ENCODE assay signal across 9 mouse cellular contexts in genomic region chr12:111731822-111732807, GRCm38 (mm10). TPM values are rescaled to one million over a fixed set of nuclear protein-coding genes. Genes with fewer than 3 reads are reported as not detected.
A peak's percentile ranks its signal among the peaks of the same experiment; 100 is the strongest.
DNase-seq lines count a peak whose midpoint lies in the region; ATAC-seq and TF ChIP-seq lines count a peak whose summit lies in the region.
"Had no signal": no experiment of that assay in that cellular context is flagged by ENCODE, and none has a peak within 500 bp of the region (broad histone marks: within the 10 kb centered on the region; RNA-seq: fewer than 3 reads in every experiment).

No protein-coding gene starts in this region.

- peak overlapping the region; percentile 54 for H3K27ac ChIP-seq in forebrain, embryonic 10.5 days
- no peak overlapping the region for H3K27ac ChIP-seq in heart, embryonic 15.5 days
- H3K27ac ChIP-seq in liver, embryonic 14.5 days, result no peak overlapping the region
- no peak overlapping the region for H3K27ac ChIP-seq in neural tube, embryonic 11.5 days (ENCODE audit: low read depth, low read length)
- 0 out of 2 replicates have a peak overlapping the region, but pooled peaks have one; percentile 3 for H3K27ac ChIP-seq in stomach, embryonic 16.5 days (ENCODE audit: low read length)
- H3K27ac ChIP-seq: macrophage had no signal

- H3K9ac ChIP-seq in heart, embryonic 15.5 days, result no peak overlapping the region
- H3K9ac ChIP-seq in liver, embryonic 14.5 days (replicated peaks), result no peak overlapping the region
- H3K9ac ChIP-seq in neural tube, embryonic 11.5 days (ENCODE audit: low read length), result no peak overlapping the region
- peak overlapping the region; percentile 44 for H3K9ac ChIP-seq in stomach, embryonic 16.5 days (ENCODE audit: low read length)

- no peak for TF ChIP-seq EP300 in liver, embryonic 14.5 days (IDR thresholded peaks at IDR 0.05; ENCODE audit: low read depth)

- H3K27me3 ChIP-seq in forebrain, embryonic 10.5 days (ENCODE audit: poor library complexity, severe bottlenecking), result peaks cover 8% of the 10 kb centered on the region
- H3K27me3 ChIP-seq in heart, embryonic 15.5 days, result no peaks in the 10 kb centered on the region
- H3K27me3 ChIP-seq in liver, embryonic 14.5 days (ENCODE audit: control insufficient read depth, insufficient read depth, low read length), result no peaks in the 10 kb centered on the region
- H3K27me3 ChIP-seq in neural tube, embryonic 11.5 days (ENCODE audit: control insufficient read depth, insufficient read depth, low read length), result no peaks in the 10 kb centered on the region
- no peaks in the 10 kb centered on the region for H3K27me3 ChIP-seq in stomach, embryonic 16.5 days (ENCODE audit: control insufficient read depth, insufficient read depth, low read length)

- H3K4me1 ChIP-seq in forebrain, embryonic 10.5 days, result peaks cover 15% of the 10 kb centered on the region
- peaks cover 9% of the 10 kb centered on the region for H3K4me1 ChIP-seq in heart, embryonic 15.5 days (replicated peaks)
- peaks cover 0 to 4% of the 10 kb centered on the region in 2 experiments; a peak in 2 of 4 replicates for H3K4me1 ChIP-seq in liver, embryonic 14.5 days (replicated peaks; ENCODE audit: control insufficient read depth in 2 of 2, insufficient read depth in 2 of 2, low read length in 1 of 2)
- no peaks in the 10 kb centered on the region for H3K4me1 ChIP-seq in neural tube, embryonic 11.5 days (ENCODE audit: control insufficient read depth, insufficient read depth, low read length)
- 0 out of 2 replicates have a peak, but pooled peaks cover 3% of the 10 kb centered on the region for H3K4me1 ChIP-seq in stomach, embryonic 16.5 days (ENCODE audit: control insufficient read depth, insufficient read depth, low read length)

- peak; percentile 67 to 79 for DNase-seq in CD8-positive naive resting alpha-beta T cell, adult 2 months (ENCODE audit: low read depth in 2 of 2, low spot score in 2 of 2)
- peak; percentile 56 for DNase-seq in c-Kit-negative CD71-positive TER-119-positive erythroid progenitor cells, embryonic 14.5 days (ENCODE audit: low read depth, low spot score)
- DNase-seq in forebrain, embryonic 10.5 days (ENCODE audit: extremely low spot score, low spot score), result peak; percentile 86
- peak; percentile 92 for DNase-seq in kidney, postnatal 14 days
- peak; percentile 61 to 70 (median 63) for DNase-seq in liver, embryonic 14.5 days (ENCODE audit: low read depth in 3 of 3, low spot score in 3 of 3)
- DNase-seq in neural tube, embryonic 11.5 days (ENCODE audit: low spot score), result peak; percentile 95

- 34% methylated on average over 30 of the region's 30 CpGs for WGBS in forebrain, embryonic 10.5 days
- 31% methylated on average over 30 of the region's 30 CpGs for WGBS in heart, embryonic 15.5 days
- 28% methylated on average over 30 of the region's 30 CpGs for WGBS in liver, embryonic 14.5 days (ENCODE audit: insufficient replicate concordance)
- 34% methylated on average over 30 of the region's 30 CpGs for WGBS in neural tube, embryonic 11.5 days
- WGBS in stomach, embryonic 16.5 days, result 32% methylated on average over 30 of the region's 30 CpGs

- ATAC-seq in heart, embryonic 15.5 days (replicated peaks; ENCODE audit: insufficient number of reproducible peaks, insufficient read depth, low FRiP score, low read depth), result peak; percentile 85
- peak; percentile 82 for ATAC-seq in liver, embryonic 14.5 days (ENCODE audit: insufficient read depth)
- ATAC-seq in neural tube, embryonic 11.5 days (ENCODE audit: insufficient read depth, low FRiP score, low TSS enrichment), result peak; percentile 74
- ATAC-seq in stomach, embryonic 16.5 days (ENCODE audit: insufficient read depth, low FRiP score), result peak; percentile 93

- peak overlapping the region; percentile 25 for H3K4me3 ChIP-seq in forebrain, embryonic 10.5 days
- H3K4me3 ChIP-seq in heart, embryonic 15.5 days, result 0 out of 2 replicates have a peak overlapping the region, but pooled peaks have one; percentile 14
- H3K4me3 ChIP-seq in liver, embryonic 14.5 days (ENCODE audit: insufficient read depth in 1 of 2, low read depth in 2 of 2, low read length in 2 of 2), result no peak overlapping the region
- no peak overlapping the region for H3K4me3 ChIP-seq in neural tube, embryonic 11.5 days (ENCODE audit: low read depth, low read length)
- no peak overlapping the region for H3K4me3 ChIP-seq in stomach, embryonic 16.5 days (replicated peaks; ENCODE audit: low read length)

- H3K36me3 ChIP-seq in forebrain, embryonic 10.5 days (replicated peaks), result peaks cover 44% of the 10 kb centered on the region
- H3K36me3 ChIP-seq in heart, embryonic 15.5 days, result peaks cover 7% of the 10 kb centered on the region; the same call in 1 of the 2 replicates
- H3K36me3 ChIP-seq in liver, embryonic 14.5 days (replicated peaks; ENCODE audit: control insufficient read depth, insufficient read depth, low read depth), result no peaks in the 10 kb centered on the region
- no peaks in the 10 kb centered on the region; the same call in 1 of the 2 replicates for H3K36me3 ChIP-seq in neural tube, embryonic 11.5 days (ENCODE audit: control insufficient read depth, insufficient read depth, low read length)
- no peaks in the 10 kb centered on the region for H3K36me3 ChIP-seq in stomach, embryonic 16.5 days (ENCODE audit: control insufficient read depth, insufficient read depth, low read length)

- no peaks in the 10 kb centered on the region for H3K9me3 ChIP-seq in forebrain, embryonic 10.5 days
- H3K9me3 ChIP-seq in heart, embryonic 15.5 days (replicated peaks), result no peaks in the 10 kb centered on the region
- H3K9me3 ChIP-seq in liver, embryonic 14.5 days (ENCODE audit: control insufficient read depth, low read length), result no peaks in the 10 kb centered on the region
- no peaks in the 10 kb centered on the region for H3K9me3 ChIP-seq in neural tube, embryonic 11.5 days (ENCODE audit: control insufficient read depth, low read length)
- no peaks in the 10 kb centered on the region for H3K9me3 ChIP-seq in stomach, embryonic 16.5 days (replicated peaks; ENCODE audit: control insufficient read depth, low read length)

- TF ChIP-seq CTCF in liver, embryonic 14.5 days (IDR thresholded peaks at IDR 0.05; ENCODE audit: low read depth), result peak; percentile 99

- H3K4me2 ChIP-seq in heart, embryonic 15.5 days, result peak overlapping the region; percentile 50
- H3K4me2 ChIP-seq in liver, embryonic 14.5 days (ENCODE audit: low read depth), result no peak overlapping the region
- 0 out of 2 replicates have a peak overlapping the region, but pooled peaks have one; percentile 14 for H3K4me2 ChIP-seq in neural tube, embryonic 11.5 days (ENCODE audit: low read depth)
- peak overlapping the region; percentile 32; the same call in 1 of the 2 replicates for H3K4me2 ChIP-seq in stomach, embryonic 16.5 days (ENCODE audit: low read depth, low read length)

RNA-seq across cellular contexts. Expression of gene Apopt1, which starts 19.1 kb away (rescaled TPM):
- polyA plus RNA-seq in forebrain, embryonic 10.5 days (2016; fragmentation: Nextera tagmentation; extraction: Ambion mirVana), result 57.9 and 62.6 TPM in 2 replicates
- 41.3 and 41.5 TPM in 2 replicates for polyA plus RNA-seq in heart, embryonic 15.5 days (2015; fragmentation: Nextera tagmentation; extraction: Ambion mirVana)
- polyA plus RNA-seq in liver, embryonic 14.5 days (2012; rRNA removed), result 7.5 and 13.4 TPM in 2 replicates
- 19.3 and 20.0 TPM in 2 replicates for polyA plus RNA-seq in liver, embryonic 14.5 days (2014; fragmentation: Nextera tagmentation; extraction: Ambion mirVana)
- polyA plus RNA-seq in neural tube, embryonic 11.5 days (2014; fragmentation: Nextera tagmentation; extraction: Ambion mirVana), result 53.1 and 53.4 TPM in 2 replicates
- polyA plus RNA-seq in stomach, embryonic 16.5 days (2015; fragmentation: Nextera tagmentation; extraction: Ambion mirVana), result 43.0 and 47.0 TPM in 2 replicates

RNA-seq across cellular contexts. Expression of gene Bag5, which starts 19.1 kb away (rescaled TPM):
- polyA plus RNA-seq in forebrain, embryonic 10.5 days (2016; fragmentation: Nextera tagmentation; extraction: Ambion mirVana), result 56.5 and 57.5 TPM in 2 replicates
- polyA plus RNA-seq in heart, embryonic 15.5 days (2015; fragmentation: Nextera tagmentation; extraction: Ambion mirVana), result 36.2 and 39.9 TPM in 2 replicates
- 5.5 and 9.8 TPM in 2 replicates for polyA plus RNA-seq in liver, embryonic 14.5 days (2012; rRNA removed)
- polyA plus RNA-seq in liver, embryonic 14.5 days (2014; fragmentation: Nextera tagmentation; extraction: Ambion mirVana), result 15.2 and 15.5 TPM in 2 replicates
- 58.8 and 60.0 TPM in 2 replicates for polyA plus RNA-seq in neural tube, embryonic 11.5 days (2014; fragmentation: Nextera tagmentation; extraction: Ambion mirVana)
- polyA plus RNA-seq in stomach, embryonic 16.5 days (2015; fragmentation: Nextera tagmentation; extraction: Ambion mirVana), result 49.3 and 51.6 TPM in 2 replicates

RNA-seq across cellular contexts. Expression of gene Klc1, which starts 26.5 kb away (rescaled TPM):
- polyA plus RNA-seq in forebrain, embryonic 10.5 days (2016; fragmentation: Nextera tagmentation; extraction: Ambion mirVana), result 137 and 141 TPM in 2 replicates
- polyA plus RNA-seq in heart, embryonic 15.5 days (2015; fragmentation: Nextera tagmentation; extraction: Ambion mirVana), result 105 and 126 TPM in 2 replicates
- 11.3 and 16.3 TPM in 2 replicates for polyA plus RNA-seq in liver, embryonic 14.5 days (2012; rRNA removed)
- polyA plus RNA-seq in liver, embryonic 14.5 days (2014; fragmentation: Nextera tagmentation; extraction: Ambion mirVana), result 14.3 and 17.2 TPM in 2 replicates
- 339 and 364 TPM in 2 replicates for polyA plus RNA-seq in neural tube, embryonic 11.5 days (2014; fragmentation: Nextera tagmentation; extraction: Ambion mirVana)
- 90.8 and 96.1 TPM in 2 replicates for polyA plus RNA-seq in stomach, embryonic 16.5 days (2015; fragmentation: Nextera tagmentation; extraction: Ambion mirVana)

RNA-seq across cellular contexts. Expression of gene Trmt61a, which starts 54.2 kb away (rescaled TPM):
- 23.7 and 23.8 TPM in 2 replicates for polyA plus RNA-seq in forebrain, embryonic 10.5 days (2016; fragmentation: Nextera tagmentation; extraction: Ambion mirVana)
- 6.1 and 9.0 TPM in 2 replicates for polyA plus RNA-seq in heart, embryonic 15.5 days (2015; fragmentation: Nextera tagmentation; extraction: Ambion mirVana)
- 19.3 and 32.7 TPM in 2 replicates for polyA plus RNA-seq in liver, embryonic 14.5 days (2012; rRNA removed)
- polyA plus RNA-seq in liver, embryonic 14.5 days (2014; fragmentation: Nextera tagmentation; extraction: Ambion mirVana), result 3.3 and 4.4 TPM in 2 replicates
- polyA plus RNA-seq in neural tube, embryonic 11.5 days (2014; fragmentation: Nextera tagmentation; extraction: Ambion mirVana), result 5.8 and 6.6 TPM in 2 replicates
- polyA plus RNA-seq in stomach, embryonic 16.5 days (2015; fragmentation: Nextera tagmentation; extraction: Ambion mirVana), result 9.7 and 10.4 TPM in 2 replicates

RNA-seq across cellular contexts. Expression of gene Ckb, which starts 60.0 kb away (rescaled TPM):
- polyA plus RNA-seq in forebrain, embryonic 10.5 days (2016; fragmentation: Nextera tagmentation; extraction: Ambion mirVana), result 1,567 and 1,577 TPM in 2 replicates
- 315 and 319 TPM in 2 replicates for polyA plus RNA-seq in heart, embryonic 15.5 days (2015; fragmentation: Nextera tagmentation; extraction: Ambion mirVana)
- polyA plus RNA-seq in liver, embryonic 14.5 days (2012; rRNA removed), result 26.5 and 31.4 TPM in 2 replicates
- 26.1 and 28.0 TPM in 2 replicates for polyA plus RNA-seq in liver, embryonic 14.5 days (2014; fragmentation: Nextera tagmentation; extraction: Ambion mirVana)
- polyA plus RNA-seq in neural tube, embryonic 11.5 days (2014; fragmentation: Nextera tagmentation; extraction: Ambion mirVana), result 2,083 and 2,271 TPM in 2 replicates
- 698 and 764 TPM in 2 replicates for polyA plus RNA-seq in stomach, embryonic 16.5 days (2015; fragmentation: Nextera tagmentation; extraction: Ambion mirVana)

Comparison
In these comparisons a context has a peak if more than half of its experiments do, and no peak if none do; other contexts are left out.
1. H3K27ac ChIP-seq: peak in forebrain, embryonic 10.5 days (single experiment) and stomach, embryonic 16.5 days (single experiment); none in heart, embryonic 15.5 days (single experiment), liver, embryonic 14.5 days (single experiment) and neural tube, embryonic 11.5 days (single experiment).
2. H3K4me3 ChIP-seq: peak in forebrain, embryonic 10.5 days (single experiment) and heart, embryonic 15.5 days (single experiment); none in liver, embryonic 14.5 days (0 of 2), neural tube, embryonic 11.5 days (single experiment) and stomach, embryonic 16.5 days (single experiment).
3. Peak in every context shown above with its lines, with median percentiles within 50 percentile points of each other: DNase-seq and ATAC-seq.